Mouse (Mus musculus): ENCODE data around the gene Cntfr. TPM values are rescaled to one million over a fixed set of nuclear protein-coding genes. Genes with fewer than 3 reads are reported as not detected.
A peak's percentile ranks its signal among the peaks of the same experiment; 100 is the strongest.

Gene Cntfr
- polyA plus RNA-seq, 1 experiment from 2014 or later: 7.1 TPM

GRCm38 (mm10) chr4:41615661-41616599, 81.0 kb downstream of the Cntfr start:
- Histone ChIP-seq H3K4me2 (no peak overlapping the region), H3K36me3 (no peaks in the 10 kb centered on the region), H3K9ac (no peak overlapping the region), H3K4me3 (no peak overlapping the region), H3K27ac (no peak overlapping the region), H3K27me3 (peaks cover 59% of the 10 kb centered on the region), H3K9me3 (no peaks in the 10 kb centered on the region), H3K4me1 (peaks cover 17% of the 10 kb centered on the region)
- WGBS: 58% methylated on average over 9 of the region's 9 CpGs
- ATAC-seq (ENCODE audit: insufficient number of reproducible peaks, low FRiP score, low TSS enrichment, low read depth): peak; percentile 73

DNA sequence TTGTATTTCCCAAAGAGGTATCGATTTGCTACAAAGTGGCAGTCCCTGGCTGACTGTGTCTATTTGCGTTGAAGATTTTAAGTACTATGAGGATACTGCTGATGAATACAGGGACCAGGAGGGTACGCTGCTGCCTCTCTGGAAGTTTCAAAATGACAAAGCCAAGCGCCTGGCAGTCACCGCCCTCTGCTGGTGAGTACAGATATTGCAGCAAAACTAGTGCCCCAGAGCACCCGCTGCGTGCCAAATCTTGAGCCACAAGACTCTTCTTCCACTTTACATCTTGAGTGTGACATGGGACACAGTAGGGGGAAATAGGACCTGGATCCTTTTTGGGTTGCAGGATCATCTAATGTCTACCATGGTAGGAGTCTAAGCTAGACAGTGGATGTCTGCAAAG, 82.7 kb downstream of the Cntfr start:
- no peak overlapping the region for H3K9ac ChIP-seq
- H3K4me1 ChIP-seq: peaks cover 15% of the 10 kb centered on the region
- ATAC-seq (ENCODE audit: insufficient number of reproducible peaks, low FRiP score, low TSS enrichment, low read depth): no peak
- H3K4me2 ChIP-seq: no peak overlapping the region
- peaks cover 56% of the 10 kb centered on the region for H3K27me3 ChIP-seq
- H3K9me3 ChIP-seq: no peaks in the 10 kb centered on the region
- no peak overlapping the region for H3K27ac ChIP-seq
- H3K4me3 ChIP-seq: no peak overlapping the region
- H3K36me3 ChIP-seq: no peaks in the 10 kb centered on the region
- 10% methylated on average over 7 of the region's 7 CpGs for WGBS

GRCm38 (mm10) chr4:41612166-41612565, 84.7 kb downstream of the Cntfr start:
- Histone ChIP-seq H3K4me3 (no peak overlapping the region), H3K27me3 (peaks cover 48% of the 10 kb centered on the region), H3K27ac (no peak overlapping the region), H3K9me3 (no peaks in the 10 kb centered on the region), H3K36me3 (no peaks in the 10 kb centered on the region), H3K4me2 (no peak overlapping the region), H3K4me1 (peaks cover 12% of the 10 kb centered on the region), H3K9ac (no peak overlapping the region)
- WGBS: 54% methylated on average over 8 of the region's 8 CpGs
- no peak for ATAC-seq (ENCODE audit: insufficient number of reproducible peaks, low FRiP score, low TSS enrichment, low read depth)

- Histone ChIP-seq H3K9me3 (no peaks in the 10 kb centered on the region), H3K36me3 (no peaks in the 10 kb centered on the region), H3K4me1 (peaks cover 2% of the 10 kb centered on the region), H3K27ac (no peak overlapping the region), H3K4me3 (no peak overlapping the region), H3K27me3 (peaks cover 42% of the 10 kb centered on the region), H3K4me2 (no peak overlapping the region), H3K9ac (no peak overlapping the region)
- no peak for ATAC-seq (ENCODE audit: insufficient number of reproducible peaks, low FRiP score, low TSS enrichment, low read depth)
- WGBS: 35% methylated on average over 6 of the region's 6 CpGs
Measured at GRCm38 (mm10) chr4:41610594-41610980, 86.3 kb downstream of the Cntfr start.

DNA sequence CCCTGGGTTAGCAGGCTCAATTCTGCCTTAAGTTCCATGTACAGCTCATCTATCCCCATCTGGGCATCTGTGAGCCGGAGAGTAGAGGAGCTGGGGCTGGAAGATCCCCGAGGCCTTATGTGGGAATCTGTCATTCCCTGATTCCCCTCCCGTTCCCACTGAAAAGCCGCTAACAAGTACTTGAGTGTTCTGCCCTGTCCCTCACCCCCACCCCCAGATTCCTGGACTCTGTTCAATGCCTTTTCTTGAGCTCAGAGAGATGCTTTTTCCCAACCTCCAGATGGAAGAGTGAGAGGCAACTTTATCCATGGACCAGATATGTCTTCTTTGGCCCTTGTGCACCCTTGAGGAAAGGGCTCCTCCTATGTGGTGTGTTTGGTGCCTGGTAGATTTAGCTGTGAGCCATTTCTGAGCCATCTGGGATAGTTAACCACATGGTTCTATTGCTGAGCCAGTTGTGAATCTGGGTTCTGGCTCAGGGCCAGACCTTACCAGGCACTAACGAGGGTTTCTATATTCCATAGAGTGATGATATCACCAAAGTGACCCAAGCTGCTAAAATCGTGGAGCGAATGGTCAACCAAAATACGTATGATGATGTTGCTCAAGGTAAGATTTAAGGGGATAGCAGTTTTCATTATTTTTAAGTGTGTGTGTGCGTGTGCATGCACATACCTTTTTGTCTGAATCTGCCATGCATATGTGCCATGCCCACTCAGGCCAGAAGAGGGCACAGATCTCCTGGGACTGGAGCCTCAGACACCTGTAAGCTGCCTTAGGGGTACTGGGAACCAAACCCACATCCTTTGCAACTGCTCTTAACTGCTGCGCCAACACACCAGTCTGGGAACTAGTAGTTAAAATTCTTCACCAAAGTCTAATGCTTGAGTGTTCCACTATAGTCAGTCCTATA, 87.0 kb downstream of the Cntfr start:
- no peaks in the 10 kb centered on the region for H3K36me3 ChIP-seq
- 68% methylated on average over 10 of the region's 10 CpGs for WGBS
- no peak overlapping the region for H3K4me3 ChIP-seq
- H3K27me3 ChIP-seq: peaks cover 35% of the 10 kb centered on the region
- no peaks in the 10 kb centered on the region for H3K4me1 ChIP-seq
- H3K27ac ChIP-seq: no peak overlapping the region
- no peak overlapping the region for H3K9ac ChIP-seq
- no peaks in the 10 kb centered on the region for H3K9me3 ChIP-seq
- no peak overlapping the region for H3K4me2 ChIP-seq
- no peak for ATAC-seq (ENCODE audit: insufficient number of reproducible peaks, low FRiP score, low TSS enrichment, low read depth)

Other genes starting within 250 kb of the Cntfr start
- 5.8 and 7.2 TPM in 2 replicates for gene Kif24, start 232.2 kb downstream of the Cntfr start, polyA plus RNA-seq (2015; fragmentation: Nextera tagmentation; extraction: Ambion mirVana)
- 45.5 and 46.4 TPM in 2 replicates for gene Nudt2, start 231.9 kb downstream of the Cntfr start, polyA plus RNA-seq (2015; fragmentation: Nextera tagmentation; extraction: Ambion mirVana)
- gene AI464131, start 194.0 kb downstream of the Cntfr start, polyA plus RNA-seq (2015; fragmentation: Nextera tagmentation; extraction: Ambion mirVana): 6.6 and 11.9 TPM in 2 replicates
- 0.88 and 1.1 TPM in 2 replicates for gene 1110017D15Rik, start 179.8 kb downstream of the Cntfr start, polyA plus RNA-seq (2015; fragmentation: Nextera tagmentation; extraction: Ambion mirVana)
- gene Fam219a, start 127.6 kb downstream of the Cntfr start, polyA plus RNA-seq (2015; fragmentation: Nextera tagmentation; extraction: Ambion mirVana): 2.7 and 2.8 TPM in 2 replicates
- gene Dnaic1, start 127.3 kb downstream of the Cntfr start, polyA plus RNA-seq (2015; fragmentation: Nextera tagmentation; extraction: Ambion mirVana): 1.2 TPM in 2 replicates
- gene Enho, start 56.8 kb downstream of the Cntfr start, polyA plus RNA-seq (2015; fragmentation: Nextera tagmentation; extraction: Ambion mirVana): 8.7 and 9.5 TPM in 2 replicates
- 431 and 444 TPM in 2 replicates for gene Il11ra1, start 2.9 kb upstream of the Cntfr start, polyA plus RNA-seq (2015; fragmentation: Nextera tagmentation; extraction: Ambion mirVana)
- 66.0 and 69.1 TPM in 2 replicates for gene Rpp25l, start 16.4 kb upstream of the Cntfr start, polyA plus RNA-seq (2015; fragmentation: Nextera tagmentation; extraction: Ambion mirVana)
- gene Dctn3, start 26.1 kb upstream of the Cntfr start, polyA plus RNA-seq (2015; fragmentation: Nextera tagmentation; extraction: Ambion mirVana): 113 and 123 TPM in 2 replicates
- gene Arid3c, start 34.1 kb upstream of the Cntfr start, polyA plus RNA-seq (2015; fragmentation: Nextera tagmentation; extraction: Ambion mirVana): not detected in 2 replicates
- gene Galt, start 58.1 kb upstream of the Cntfr start, polyA plus RNA-seq (2015; fragmentation: Nextera tagmentation; extraction: Ambion mirVana): 38.7 and 44.8 TPM in 2 replicates
- gene Sigmar1, start 59.1 kb upstream of the Cntfr start, polyA plus RNA-seq (2015; fragmentation: Nextera tagmentation; extraction: Ambion mirVana): 76.1 and 88.5 TPM in 2 replicates
- 35.4 and 42.1 TPM in 2 replicates for gene Ccl27a, start 77.2 kb upstream of the Cntfr start, polyA plus RNA-seq (2015; fragmentation: Nextera tagmentation; extraction: Ambion mirVana)
- gene Gm21541, start 206.5 kb upstream of the Cntfr start, polyA plus RNA-seq (2015; fragmentation: Nextera tagmentation; extraction: Ambion mirVana): 18.0 and 19.5 TPM in 2 replicates
- gene Gm20878, start 244.5 kb upstream of the Cntfr start, polyA plus RNA-seq (2015; fragmentation: Nextera tagmentation; extraction: Ambion mirVana): 1.7 and 2.6 TPM in 2 replicates

Data from limb, embryonic 15.5 days (tissue).